Mouse (Mus musculus) midbrain, embryonic 10.5 days (tissue): ENCODE data around the gene Igf2bp3. TPM values are rescaled to one million over a fixed set of nuclear protein-coding genes. Genes with fewer than 3 reads are reported as not detected.

Experiments used
- DNase-seq: peaks from one replicate; pipeline ENCODE4 v3.0.0-alpha.2; 2017; ENCODE audit warnings: low spot score
- H3K27ac ChIP-seq: fragments of 300-500 bp; sonication (generic); replicated peaks from 2 replicates; pipeline ENCODE4 v1.5.1; 2016; ENCODE audit warnings: mild to moderate bottlenecking
- H3K27me3 ChIP-seq: fragments of 300-500 bp; sonication (generic); 2 replicates; pipeline ENCODE4 v1.6.1; 2016; ENCODE audit warnings: low read depth, mild to moderate bottlenecking; ENCODE audit not compliant: poor library complexity, severe bottlenecking
- H3K36me3 ChIP-seq: fragments of 300-500 bp; sonication (generic); 2 replicates; pipeline ENCODE4 v1.6.1; 2016; ENCODE audit warnings: mild to moderate bottlenecking, moderate library complexity
- H3K4me1 ChIP-seq: fragments of 300-500 bp; sonication (generic); 2 replicates; pipeline ENCODE4 v1.6.1; 2016
- H3K4me3 ChIP-seq: fragments of 300-500 bp; sonication (generic); 2 replicates; pipeline ENCODE4 v1.5.1; 2016; ENCODE audit warnings: mild to moderate bottlenecking, moderate library complexity
- H3K9me3 ChIP-seq: fragments of 300-500 bp; sonication (generic); replicated peaks from 2 replicates; pipeline ENCODE4 v1.6.1; 2016; ENCODE audit warnings: mild to moderate bottlenecking
- WGBS: fragments of 180-500 bp; shearing (Covaris S2); methylation state at CpG from one replicate; pipeline ENCODE4 v1.1.7; 2016; 5-methylcytosine and 5-hydroxymethylcytosine counted together
- polyA plus RNA-seq: library from polyadenylated mRNA; unstranded; fragments of >200 nt; fragmentation: Nextera tagmentation; extraction: Ambion mirVana; gene quantifications from 2 replicates; pipeline ENCODE4 v1.2.1, GENCODE M21; 2016

Igf2bp3 gene
- polyA plus RNA-seq, 1 experiment from 2014 or later = 148 TPM

- 3% methylated on average over 11 of the region's 11 CpGs for WGBS
Measured at GRCm38 (mm10) chr6:49216811-49217542, 2.2 kb upstream of the Igf2bp3 start.

GRCm38 (mm10) chr6:49215748-49216585 is 1.2 kb upstream of the Igf2bp3 start:
- WGBS = 1% methylated on average over 14 of the region's 14 CpGs
- peak overlapping the region; percentile 99 for H3K4me3 ChIP-seq
- 0 out of 2 replicates have a peak, but pooled peaks cover 3% of the 10 kb centered on the region for H3K36me3 ChIP-seq
- H3K27ac ChIP-seq = peak overlapping the region; percentile 100
- no peaks in the 10 kb centered on the region for H3K27me3 ChIP-seq
- H3K9me3 ChIP-seq = no peaks in the 10 kb centered on the region
- no peak for DNase-seq
- H3K4me1 ChIP-seq = peaks cover 45% of the 10 kb centered on the region

More at GRCm38 (mm10) chr6:49216811-49217542, 2.2 kb upstream of the Igf2bp3 start:
- Histone ChIP-seq H3K4me3 (peak overlapping the region; percentile 99), H3K9me3 (no peaks in the 10 kb centered on the region), H3K4me1 (peaks cover 43% of the 10 kb centered on the region), H3K36me3 (no peaks in the 10 kb centered on the region), H3K27ac (peak overlapping the region; percentile 100), H3K27me3 (no peaks in the 10 kb centered on the region)
- DNase-seq = no peak

GRCm38 (mm10) chr6:49214086-49214927 is 450 bp downstream of the Igf2bp3 start:
- H3K9me3 ChIP-seq = no peaks in the 10 kb centered on the region
- H3K27ac ChIP-seq = peak overlapping the region; percentile 100
- DNase-seq = peak; percentile 90
- peak overlapping the region; percentile 99 for H3K4me3 ChIP-seq
- WGBS = under 1% methylated on average over 75 of the region's 76 CpGs
- peaks cover 6% of the 10 kb centered on the region for H3K36me3 ChIP-seq
- no peaks in the 10 kb centered on the region for H3K27me3 ChIP-seq
- peaks cover 48% of the 10 kb centered on the region for H3K4me1 ChIP-seq

- DNase-seq = peak; percentile 60
- H3K27me3 ChIP-seq = no peaks in the 10 kb centered on the region
- H3K36me3 ChIP-seq = peaks cover 13% of the 10 kb centered on the region
- H3K9me3 ChIP-seq = no peaks in the 10 kb centered on the region
- H3K4me3 ChIP-seq = peak overlapping the region; percentile 99
- under 1% methylated on average over 49 of the region's 50 CpGs for WGBS
- peaks cover 51% of the 10 kb centered on the region for H3K4me1 ChIP-seq
- H3K27ac ChIP-seq = peak overlapping the region; percentile 100
Measured at GRCm38 (mm10) chr6:49213581-49214085, 1.1 kb downstream of the Igf2bp3 start.

- Histone ChIP-seq H3K27ac (peak overlapping the region; percentile 100), H3K9me3 (no peaks in the 10 kb centered on the region), H3K4me3 (peak overlapping the region; percentile 99), H3K4me1 (peaks cover 54% of the 10 kb centered on the region), H3K27me3 (no peaks in the 10 kb centered on the region), H3K36me3 (peaks cover 19% of the 10 kb centered on the region)
- DNase-seq = no peak
- 4% methylated on average over 20 of the region's 20 CpGs for WGBS
Measured at GRCm38 (mm10) chr6:49212931-49213580, 1.7 kb downstream of the Igf2bp3 start.

GRCm38 (mm10) chr6:49212141-49212540 is 2.6 kb downstream of the Igf2bp3 start:
- peak overlapping the region; percentile 100 for H3K27ac ChIP-seq
- no peaks in the 10 kb centered on the region for H3K9me3 ChIP-seq
- WGBS = 12% methylated on average over 4 of the region's 4 CpGs
- H3K36me3 ChIP-seq = peaks cover 26% of the 10 kb centered on the region
- peak overlapping the region; percentile 99 for H3K4me3 ChIP-seq
- no peaks in the 10 kb centered on the region for H3K27me3 ChIP-seq
- DNase-seq = no peak
- peaks cover 54% of the 10 kb centered on the region for H3K4me1 ChIP-seq

- peaks cover 50% of the 10 kb centered on the region for H3K4me1 ChIP-seq
- no peaks in the 10 kb centered on the region for H3K27me3 ChIP-seq
- no peak for DNase-seq
- H3K4me3 ChIP-seq = peak overlapping the region; percentile 99
- peaks cover 31% of the 10 kb centered on the region for H3K36me3 ChIP-seq
- no peaks in the 10 kb centered on the region for H3K9me3 ChIP-seq
- H3K27ac ChIP-seq = peak overlapping the region; percentile 69
- 30% methylated on average over 5 of the region's 5 CpGs for WGBS
Measured at GRCm38 (mm10) chr6:49211596-49211995, 3.2 kb downstream of the Igf2bp3 start.

- Histone ChIP-seq H3K9me3 (no peaks in the 10 kb centered on the region), H3K27ac (peak overlapping the region; percentile 63), H3K36me3 (peaks cover 45% of the 10 kb centered on the region), H3K4me1 (peaks cover 45% of the 10 kb centered on the region), H3K4me3 (peak overlapping the region; percentile 99), H3K27me3 (no peaks in the 10 kb centered on the region)
- DNase-seq = peak; percentile 75
- 11% methylated on average over 14 of the region's 14 CpGs for WGBS
Measured at GRCm38 (mm10) chr6:49209881-49210854, 4.6 kb downstream of the Igf2bp3 start.

- WGBS = 87% methylated on average over 5 of the region's 5 CpGs
Measured at GRCm38 (mm10) chr6:49208935-49209334, 5.8 kb downstream of the Igf2bp3 start.

GRCm38 (mm10) chr6:49208297-49208930 is 6.3 kb downstream of the Igf2bp3 start:
- peaks cover 63% of the 10 kb centered on the region for H3K36me3 ChIP-seq
- peaks cover 45% of the 10 kb centered on the region for H3K4me1 ChIP-seq
- H3K27ac ChIP-seq = no peak overlapping the region
- H3K27me3 ChIP-seq = no peaks in the 10 kb centered on the region
- H3K9me3 ChIP-seq = no peaks in the 10 kb centered on the region
- H3K4me3 ChIP-seq = 0 out of 2 replicates have a peak overlapping the region, but pooled peaks have one; percentile 11
- DNase-seq = no peak
- 93% methylated on average over 8 of the region's 8 CpGs for WGBS

More at GRCm38 (mm10) chr6:49208935-49209334, 5.8 kb downstream of the Igf2bp3 start:
- no peaks in the 10 kb centered on the region for H3K9me3 ChIP-seq
- peaks cover 58% of the 10 kb centered on the region for H3K36me3 ChIP-seq
- no peak overlapping the region for H3K4me3 ChIP-seq
- H3K27ac ChIP-seq = no peak overlapping the region
- no peak for DNase-seq
- H3K27me3 ChIP-seq = no peaks in the 10 kb centered on the region
- H3K4me1 ChIP-seq = peaks cover 45% of the 10 kb centered on the region
